Mouse (Mus musculus) forebrain, embryonic 15.5 days (tissue): ENCODE results near the gene 5730480H06Rik. TPM values are rescaled to one million over a fixed set of nuclear protein-coding genes. Genes with fewer than 3 reads are reported as not detected.

Experiments
- ATAC-seq: fragments of 200-750 bp; cut with Nextera tagmentation; replicated peaks from 2 replicates; pipeline ENCODE4 v1.8.0; 2017; ENCODE audit warnings: mild to moderate bottlenecking, moderate TSS enrichment, moderate library complexity
- H3K27ac ChIP-seq: fragments of 300-500 bp; sonication (generic); replicated peaks from 2 replicates; pipeline ENCODE4 v1.5.1; 2015; ENCODE audit warnings: mild to moderate bottlenecking, inconsistent platforms
- H3K27me3 ChIP-seq: fragments of 300-500 bp; sonication (generic); 2 replicates; pipeline ENCODE4 v1.6.1; 2015; ENCODE audit warnings: inconsistent platforms
- H3K36me3 ChIP-seq: fragments of 300-500 bp; sonication (generic); 2 replicates; pipeline ENCODE4 v1.6.1; 2015; ENCODE audit warnings: mild to moderate bottlenecking, inconsistent platforms
- H3K4me1 ChIP-seq: fragments of 300-500 bp; sonication (generic); 2 replicates; pipeline ENCODE4 v1.6.1; 2015; ENCODE audit warnings: inconsistent platforms
- H3K4me2 ChIP-seq: fragments of 300-500 bp; sonication (generic); replicated peaks from 2 replicates; pipeline ENCODE4 v1.6.1; 2015; ENCODE audit warnings: mild to moderate bottlenecking, inconsistent platforms
- H3K4me3 ChIP-seq: fragments of 300-500 bp; sonication (generic); 2 replicates; pipeline ENCODE4 v1.5.1; 2015; ENCODE audit warnings: mild to moderate bottlenecking, inconsistent platforms
- H3K9ac ChIP-seq: fragments of 300-500 bp; sonication (generic); replicated peaks from 2 replicates; pipeline ENCODE4 v1.6.1; 2015; ENCODE audit warnings: mild to moderate bottlenecking, inconsistent platforms
- H3K9me3 ChIP-seq: fragments of 300-500 bp; sonication (generic); 2 replicates; pipeline ENCODE4 v1.6.1; 2016; ENCODE audit warnings: inconsistent platforms
- WGBS: fragments of 180-500 bp; shearing (Covaris S2); methylation state at CpG from one replicate; pipeline ENCODE4 v1.1.7; 2015; ENCODE audit warnings: mixed read lengths; 5-methylcytosine and 5-hydroxymethylcytosine counted together
- polyA plus RNA-seq: library from polyadenylated mRNA; unstranded; fragments of >200 nt; fragmentation: Nextera tagmentation; extraction: Ambion mirVana; gene quantifications from 2 replicates; pipeline ENCODE4 v1.2.1, GENCODE M21; 2015

Gene 5730480H06Rik
- polyA plus RNA-seq, 1 experiment from 2014 or later, result 21.9 TPM

GRCm38 (mm10) chr5:48460221-48460620, 132.5 kb downstream of the 5730480H06Rik start:
- H3K9me3 ChIP-seq, result no peaks in the 10 kb centered on the region
- no peak overlapping the region for H3K9ac ChIP-seq
- H3K4me3 ChIP-seq, result no peak overlapping the region
- no peak for ATAC-seq
- WGBS, result 80% methylated on average over 2 of the region's 2 CpGs
- no peaks in the 10 kb centered on the region for H3K36me3 ChIP-seq
- H3K4me2 ChIP-seq, result no peak overlapping the region
- H3K4me1 ChIP-seq, result no peaks in the 10 kb centered on the region
- no peak overlapping the region for H3K27ac ChIP-seq
- no peaks in the 10 kb centered on the region for H3K27me3 ChIP-seq
